Mouse (Mus musculus) forebrain, postnatal 0 days (tissue): Measurements from ENCODE around the gene Neurl2. TPM values are rescaled to one million over a fixed set of nuclear protein-coding genes. Genes with fewer than 3 reads are reported as not detected.
A peak's percentile ranks its signal among the peaks of the same experiment; 100 is the strongest.

Experiments used
- ATAC-seq: fragments of 200-750 bp; cut with Nextera tagmentation; 2 replicates; pipeline ENCODE4 v1.8.0; 2017; ENCODE audit warnings: mild to moderate bottlenecking, moderate library complexity
- DNase-seq: peaks from one replicate; pipeline ENCODE4 v3.0.0-alpha.2; 2015
- H3K27ac ChIP-seq: fragments of 300-500 bp; sonication (generic); 2 replicates; pipeline ENCODE4 v1.5.1; 2014; ENCODE audit warnings: low read depth, mild to moderate bottlenecking, antibody characterized with exemption, low read length, moderate library complexity, mixed read lengths
- H3K27me3 ChIP-seq: fragments of 300-500 bp; sonication (generic); 2 replicates; pipeline ENCODE4 v1.6.1; 2014; ENCODE audit warnings: mild to moderate bottlenecking, low read length, mixed read lengths; ENCODE audit not compliant: insufficient read depth
- H3K36me3 ChIP-seq: fragments of 300-500 bp; sonication (generic); 2 replicates; pipeline ENCODE4 v1.6.1; 2014; ENCODE audit warnings: mild to moderate bottlenecking, moderate library complexity; ENCODE audit not compliant: insufficient read depth
- H3K4me1 ChIP-seq: fragments of 300-500 bp; sonication (generic); 2 replicates; pipeline ENCODE4 v1.6.1; 2014; ENCODE audit warnings: antibody characterized with exemption; ENCODE audit not compliant: insufficient read depth
- H3K4me2 ChIP-seq: fragments of 300-500 bp; sonication (generic); 2 replicates; pipeline ENCODE4 v1.6.1; 2014; ENCODE audit warnings: low read depth, mild to moderate bottlenecking, moderate library complexity
- H3K4me3 ChIP-seq: fragments of 300-500 bp; sonication (generic); 2 replicates; pipeline ENCODE4 v1.5.1; 2014; ENCODE audit warnings: low read depth, low read length, mixed read lengths
- H3K9ac ChIP-seq: fragments of 300-500 bp; sonication (generic); 2 replicates; pipeline ENCODE4 v1.6.1; 2014; ENCODE audit warnings: mild to moderate bottlenecking
- H3K9me3 ChIP-seq: fragments of 300-500 bp; sonication (generic); 2 replicates; pipeline ENCODE4 v1.6.1; 2016; ENCODE audit warnings: low read length
- CTCF ChIP-seq: sonication (generic); IDR thresholded peaks from 2 replicates; pipeline ENCODE4 v1.5.1; 2016; ENCODE audit warnings: antibody characterized with exemption, control low read depth, low read depth
- WGBS: fragments of 180-500 bp; shearing (Covaris S2); extraction: QIAGEN DNeasy Blood & Tissue Kit; methylation state at CpG from one replicate; pipeline ENCODE4 v1.1.7; 2014; 5-methylcytosine and 5-hydroxymethylcytosine counted together
- polyA plus RNA-seq: library from polyadenylated mRNA; unstranded; fragments of >200 nt; fragmentation: Nextera tagmentation; extraction: Ambion mirVana; gene quantifications from 2 replicates; pipeline ENCODE4 v1.2.1, GENCODE M21; 2015
- total RNA-seq: library from RNA; depleted of rRNA; stranded (reverse); fragments of >200 nt; gene quantifications from 2 replicates; pipeline ENCODE4 v1.2.3, GENCODE M21; 2014

The Neurl2 gene
- total and polyA plus RNA-seq, 2 experiments from 2014 or later: 4.7 to 5.4 TPM

GRCm38 (mm10) chr2:164823181-164823585 is 10.1 kb downstream of the Neurl2 start:
- WGBS: 3% methylated on average over 10 of the region's 10 CpGs
- Histone ChIP-seq H3K4me2 (peak overlapping the region; percentile 55), H3K9me3 (no peaks in the 10 kb centered on the region), H3K27ac (peak overlapping the region; percentile 90), H3K4me1 (peaks cover 8% of the 10 kb centered on the region), H3K27me3 (no peaks in the 10 kb centered on the region), H3K36me3 (peaks cover 55% of the 10 kb centered on the region), H3K4me3 (peak overlapping the region; percentile 65), H3K9ac (peak overlapping the region; percentile 73)
- 0 out of 2 replicates have a peak, but pooled peaks have one; percentile 24 for TF ChIP-seq CTCF
- ATAC-seq (peak; percentile 71), DNase-seq (peak; percentile 71)

DNA sequence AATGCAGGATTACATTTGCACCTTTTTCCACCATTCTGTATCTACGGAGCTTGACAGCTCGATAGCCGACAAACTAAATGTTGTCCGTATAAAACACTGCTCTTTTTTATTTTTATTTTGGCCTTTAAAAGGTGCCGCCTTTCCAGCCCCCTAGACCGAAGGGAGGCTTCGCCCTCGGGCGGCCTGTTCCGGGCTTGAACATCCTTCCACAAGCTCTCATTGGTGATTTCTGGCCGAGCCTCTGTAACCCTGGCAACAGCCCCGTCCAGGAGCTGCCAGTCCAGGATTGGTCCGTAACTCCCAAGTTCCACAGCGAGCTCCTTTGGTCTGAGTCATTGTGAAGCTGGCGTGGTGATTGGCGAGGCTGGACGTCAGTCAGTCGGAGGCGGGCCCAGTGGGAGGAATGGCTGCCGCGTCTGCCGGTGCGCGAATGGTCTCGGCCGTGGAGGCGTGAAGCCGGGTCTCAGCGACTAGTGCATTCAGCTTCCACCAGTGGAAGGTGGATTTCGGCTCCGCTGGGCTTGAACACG is 10.6 kb downstream of the Neurl2 start, which contains the start of gene Zswim1:
Zswim1 (plus strand) TSS at position 51 of the 530 bp plus-strand sequence.
- H3K27ac ChIP-seq: peak within 1 kb of the TSS; percentile 90
- no peaks in the 10 kb centered on the region for H3K9me3 ChIP-seq
- TF ChIP-seq CTCF: no peak; the same call in 1 of the 2 replicates
- H3K4me1 ChIP-seq: peaks cover 8% of the 10 kb centered on the region
- peak within 1 kb of the TSS; percentile 65 for H3K4me3 ChIP-seq
- peaks cover 51% of the 10 kb centered on the region for H3K36me3 ChIP-seq
- H3K27me3 ChIP-seq: no peaks in the 10 kb centered on the region
- ATAC-seq (peak; percentile 100), DNase-seq (peak; percentile 99)
- peak within 1 kb of the TSS; percentile 73 for H3K9ac ChIP-seq
- peak within 1 kb of the TSS; percentile 55 for H3K4me2 ChIP-seq
- WGBS: 2% methylated on average over 32 of the region's 32 CpGs

- peaks cover 35% of the 10 kb centered on the region for H3K36me3 ChIP-seq
- no peaks in the 10 kb centered on the region for H3K27me3 ChIP-seq
- H3K4me3 ChIP-seq: no peak overlapping the region
- ATAC-seq (no peak), DNase-seq (no peak)
- no peak for TF ChIP-seq CTCF
- no peak overlapping the region for H3K27ac ChIP-seq
- no peak overlapping the region for H3K9ac ChIP-seq
- H3K4me1 ChIP-seq: peaks cover 8% of the 10 kb centered on the region
- H3K9me3 ChIP-seq: no peaks in the 10 kb centered on the region
- WGBS: 88% methylated on average over 6 of the region's 6 CpGs
- no peak overlapping the region for H3K4me2 ChIP-seq
Observed at GRCm38 (mm10) chr2:164821060-164821459, 12.2 kb downstream of the Neurl2 start.

DNA sequence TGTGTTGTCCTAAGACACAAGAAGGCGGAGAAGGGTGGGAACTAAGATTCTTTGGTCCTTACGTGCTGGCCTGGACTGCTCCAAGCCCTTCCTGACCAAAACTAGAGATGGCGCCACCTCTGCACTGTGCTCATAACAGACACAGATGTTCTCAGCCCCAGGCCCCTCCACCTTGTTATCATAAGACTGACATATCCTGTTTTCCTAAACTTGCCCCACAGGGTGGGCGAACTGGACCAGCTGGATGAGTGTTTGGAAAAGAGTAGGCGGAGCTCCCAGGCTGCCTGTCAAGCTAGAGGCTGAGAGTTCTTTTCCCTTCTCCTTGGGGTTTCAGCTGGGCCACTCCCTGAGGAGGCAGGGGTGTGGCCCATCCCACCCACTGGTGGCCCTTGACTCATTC is 15.6 kb downstream of the Neurl2 start:
- DNase-seq (no peak), ATAC-seq (no peak)
- Histone ChIP-seq H3K9ac (no peak overlapping the region), H3K27me3 (no peaks in the 10 kb centered on the region), H3K36me3 (peaks cover 26% of the 10 kb centered on the region), H3K4me1 (no peaks in the 10 kb centered on the region), H3K27ac (no peak overlapping the region), H3K9me3 (no peaks in the 10 kb centered on the region), H3K4me3 (no peak overlapping the region), H3K4me2 (no peak overlapping the region)
- TF ChIP-seq CTCF: no peak
- 86% methylated on average over 5 of the region's 5 CpGs for WGBS

DNA sequence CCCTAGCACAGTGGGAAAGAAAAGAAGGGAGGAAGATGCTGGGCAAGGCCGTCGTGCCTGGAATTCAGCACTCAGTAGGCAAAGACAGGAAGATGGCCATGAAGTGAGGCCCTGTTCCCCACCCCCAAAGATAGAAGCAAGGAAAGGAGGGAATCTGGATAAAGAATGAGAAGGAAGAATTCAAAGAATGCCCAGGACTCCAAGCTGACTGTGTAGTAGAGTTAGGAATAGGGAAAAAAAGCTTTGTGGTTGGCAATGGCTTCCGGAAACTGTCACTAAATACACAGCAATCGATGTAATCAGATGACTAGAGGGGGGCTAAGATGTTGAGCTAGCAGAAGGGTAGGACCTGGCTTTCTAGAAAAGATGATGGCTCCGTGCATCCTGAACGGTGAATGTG is 16.1 kb downstream of the Neurl2 start:
- WGBS: 91% methylated on average over 6 of the region's 6 CpGs
- no peaks in the 10 kb centered on the region for H3K9me3 ChIP-seq
- peaks cover 26% of the 10 kb centered on the region for H3K36me3 ChIP-seq
- H3K27me3 ChIP-seq: no peaks in the 10 kb centered on the region
- no peak overlapping the region for H3K4me2 ChIP-seq
- no peak for TF ChIP-seq CTCF
- H3K4me3 ChIP-seq: no peak overlapping the region
- no peaks in the 10 kb centered on the region for H3K4me1 ChIP-seq
- no peak overlapping the region for H3K9ac ChIP-seq
- DNase-seq: no peak
- H3K27ac ChIP-seq: no peak overlapping the region
- no peak for ATAC-seq

GRCm38 (mm10) chr2:164815821-164816220 is 17.4 kb downstream of the Neurl2 start:
- Histone ChIP-seq H3K4me1 (no peaks in the 10 kb centered on the region), H3K9ac (no peak overlapping the region), H3K27ac (no peak overlapping the region), H3K9me3 (no peaks in the 10 kb centered on the region), H3K27me3 (no peaks in the 10 kb centered on the region), H3K4me3 (no peak overlapping the region), H3K36me3 (peaks cover 15% of the 10 kb centered on the region), H3K4me2 (no peak overlapping the region)
- DNase-seq (no peak), ATAC-seq (no peak)
- 93% methylated on average over 8 of the region's 8 CpGs for WGBS
- no peak for TF ChIP-seq CTCF

- no peaks in the 10 kb centered on the region for H3K9me3 ChIP-seq
- H3K27me3 ChIP-seq: no peaks in the 10 kb centered on the region
- H3K4me1 ChIP-seq: no peaks in the 10 kb centered on the region
- no peak for DNase-seq
- no peak overlapping the region for H3K4me2 ChIP-seq
- ATAC-seq: no peak
- H3K4me3 ChIP-seq: no peak overlapping the region
- H3K27ac ChIP-seq: no peak overlapping the region
- WGBS: 85% methylated on average over 5 of the region's 5 CpGs
- H3K36me3 ChIP-seq: peaks cover 11% of the 10 kb centered on the region
- TF ChIP-seq CTCF: no peak
- no peak overlapping the region for H3K9ac ChIP-seq
Observed at GRCm38 (mm10) chr2:164815348-164815747, 17.9 kb downstream of the Neurl2 start.
